Mouse (Mus musculus) liver, postnatal 0 days (tissue): ENCODE results near the gene Ttll11. TPM values are rescaled to one million over a fixed set of nuclear protein-coding genes. Genes with fewer than 3 reads are reported as not detected.

Experiments used
- ATAC-seq: fragments of 200-750 bp; cut with Nextera tagmentation; 2 replicates; pipeline ENCODE4 v1.8.0; 2017; ENCODE audit warnings: mild to moderate bottlenecking, moderate library complexity
- DNase-seq: peaks from one replicate; pipeline ENCODE4 v3.0.0-alpha.2; 2016
- H3K27ac ChIP-seq: fragments of 300-500 bp; sonication (generic); 2 replicates; pipeline ENCODE4 v1.5.1; 2014; ENCODE audit warnings: antibody characterized with exemption, moderate library complexity, mild to moderate bottlenecking, low read depth
- H3K27me3 ChIP-seq: fragments of 300-500 bp; sonication (generic); 2 replicates; pipeline ENCODE4 v1.6.1; 2014; ENCODE audit warnings: low read length, control low read depth, mixed read lengths; ENCODE audit not compliant: insufficient read depth
- H3K36me3 ChIP-seq: fragments of 300-500 bp; sonication (generic); replicated peaks from 2 replicates; pipeline ENCODE4 v1.6.1; 2014; ENCODE audit warnings: mild to moderate bottlenecking, control low read depth, low read length, moderate library complexity, mixed read lengths; ENCODE audit not compliant: insufficient read depth
- H3K4me1 ChIP-seq: fragments of 300-500 bp; sonication (generic); 2 replicates; pipeline ENCODE4 v1.6.1; 2014; ENCODE audit warnings: antibody characterized with exemption, mild to moderate bottlenecking, control low read depth; ENCODE audit not compliant: insufficient read depth
- H3K4me2 ChIP-seq: fragments of 300-500 bp; sonication (generic); 2 replicates; pipeline ENCODE4 v1.6.1; 2014; ENCODE audit warnings: low read depth, mild to moderate bottlenecking, low read length, moderate library complexity, mixed read lengths
- H3K4me3 ChIP-seq: fragments of 300-500 bp; sonication (generic); 2 replicates; pipeline ENCODE4 v1.5.1; 2014; ENCODE audit warnings: low read depth, low read length
- H3K9ac ChIP-seq: fragments of 300-500 bp; sonication (generic); replicated peaks from 2 replicates; pipeline ENCODE4 v1.6.1; 2014; ENCODE audit warnings: mild to moderate bottlenecking, moderate library complexity
- H3K9me3 ChIP-seq: fragments of 300-500 bp; sonication (generic); 2 replicates; pipeline ENCODE4 v1.6.1; 2016; ENCODE audit warnings: mild to moderate bottlenecking, control low read depth, low read length, mixed read lengths
- CTCF ChIP-seq: sonication (generic); IDR thresholded peaks from 2 replicates; pipeline ENCODE4 v1.5.1; 2016; ENCODE audit warnings: antibody characterized with exemption, low read depth
- EP300 ChIP-seq: IDR thresholded peaks from 2 replicates; pipeline ENCODE4 v1.6.1; 2016; ENCODE audit warnings: antibody characterized with exemption, low read depth, mild to moderate bottlenecking
- WGBS: fragments of 180-500 bp; shearing (Covaris S2); extraction: QIAGEN DNeasy Blood & Tissue Kit; methylation state at CpG from one replicate; pipeline ENCODE4 v1.1.7; 2014; ENCODE audit not compliant: insufficient replicate concordance; 5-methylcytosine and 5-hydroxymethylcytosine counted together
- polyA plus RNA-seq: library from polyadenylated mRNA; unstranded; fragments of >200 nt; fragmentation: Nextera tagmentation; extraction: Ambion mirVana; gene quantifications from 2 replicates; pipeline ENCODE4 v1.2.1, GENCODE M21; 2015

Ttll11 gene
- polyA plus RNA-seq, 1 experiment from 2014 or later: 1.1 TPM

DNA sequence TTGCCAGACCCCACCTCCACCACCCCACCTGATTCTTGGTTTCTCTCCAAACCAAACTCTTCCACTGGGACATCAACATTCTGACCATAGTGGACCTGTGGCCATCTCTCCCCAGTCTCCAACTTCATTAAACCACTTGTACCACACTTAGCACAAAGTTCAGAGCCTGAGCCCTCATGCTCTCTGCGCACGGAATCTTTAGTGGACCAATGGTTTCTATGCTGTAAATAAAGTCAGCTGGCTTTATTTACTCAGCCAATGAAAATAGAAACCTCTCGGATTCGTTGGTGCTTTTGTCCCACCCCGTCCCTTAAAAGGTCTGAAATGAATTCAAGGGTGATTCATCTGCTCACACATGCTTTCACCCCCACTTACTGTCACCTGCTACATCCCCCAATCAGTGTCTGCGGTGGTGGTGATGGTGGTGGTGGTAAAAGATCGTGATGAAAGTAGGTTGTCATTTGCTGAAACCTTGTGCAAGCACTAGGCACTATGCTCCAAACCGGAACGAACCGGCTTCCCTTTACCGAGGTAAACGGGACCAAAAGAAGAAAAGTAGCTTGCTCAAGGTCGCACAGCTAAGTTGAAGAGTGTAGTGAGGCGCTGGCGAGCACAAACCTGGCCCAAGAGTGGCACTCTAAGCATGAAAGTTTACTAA is 1.3 kb downstream of the Ttll11 start:
- Histone ChIP-seq H3K9ac (peak overlapping the region; percentile 94), H3K4me1 (peaks cover 13% of the 10 kb centered on the region), H3K9me3 (no peaks in the 10 kb centered on the region), H3K27ac (peak overlapping the region; percentile 92), H3K27me3 (0 out of 2 replicates have a peak, but pooled peaks cover 2% of the 10 kb centered on the region), H3K4me2 (peak overlapping the region; percentile 98), H3K36me3 (0 out of 2 replicates have a peak, but pooled peaks cover 3% of the 10 kb centered on the region), H3K4me3 (peak overlapping the region; percentile 88)
- no peak for TF ChIP-seq EP300
- no peak for TF ChIP-seq CTCF
- peak; percentile 60 for DNase-seq
- peak; percentile 75 for ATAC-seq
- WGBS: 16% methylated on average over 15 of the region's 15 CpGs

DNA sequence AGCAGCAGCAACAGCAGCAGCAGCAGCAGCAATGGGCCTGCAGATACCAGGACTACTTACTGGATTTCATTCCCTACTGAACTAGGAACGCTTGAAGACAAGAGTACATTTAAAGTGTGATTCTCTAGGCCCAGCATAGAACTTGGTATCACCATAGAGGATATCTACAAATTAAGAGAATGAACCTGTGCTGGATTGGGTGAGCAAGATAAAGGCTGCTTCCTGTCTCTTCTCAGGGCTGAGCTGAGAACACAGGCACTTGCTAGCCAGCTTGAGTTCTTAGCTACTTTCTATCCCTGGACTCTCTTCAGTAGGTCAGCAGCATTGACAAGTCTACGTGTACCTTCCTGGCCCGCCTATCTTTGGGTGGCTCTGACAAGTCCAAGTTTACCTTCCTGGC is 2.0 kb downstream of the Ttll11 start:
- TF ChIP-seq EP300 (no peak), CTCF (no peak)
- WGBS: 60% methylated on average over 3 of the region's 3 CpGs
- peak overlapping the region; percentile 98 for H3K4me2 ChIP-seq
- 0 out of 2 replicates have a peak, but pooled peaks cover 2% of the 10 kb centered on the region for H3K27me3 ChIP-seq
- ATAC-seq (no peak), DNase-seq (no peak)
- no peak overlapping the region for H3K9ac ChIP-seq
- 0 out of 2 replicates have a peak, but pooled peaks cover 3% of the 10 kb centered on the region for H3K36me3 ChIP-seq
- H3K9me3 ChIP-seq: no peaks in the 10 kb centered on the region
- peaks cover 13% of the 10 kb centered on the region for H3K4me1 ChIP-seq
- peak overlapping the region; percentile 92 for H3K27ac ChIP-seq
- H3K4me3 ChIP-seq: peak overlapping the region; percentile 88

DNA sequence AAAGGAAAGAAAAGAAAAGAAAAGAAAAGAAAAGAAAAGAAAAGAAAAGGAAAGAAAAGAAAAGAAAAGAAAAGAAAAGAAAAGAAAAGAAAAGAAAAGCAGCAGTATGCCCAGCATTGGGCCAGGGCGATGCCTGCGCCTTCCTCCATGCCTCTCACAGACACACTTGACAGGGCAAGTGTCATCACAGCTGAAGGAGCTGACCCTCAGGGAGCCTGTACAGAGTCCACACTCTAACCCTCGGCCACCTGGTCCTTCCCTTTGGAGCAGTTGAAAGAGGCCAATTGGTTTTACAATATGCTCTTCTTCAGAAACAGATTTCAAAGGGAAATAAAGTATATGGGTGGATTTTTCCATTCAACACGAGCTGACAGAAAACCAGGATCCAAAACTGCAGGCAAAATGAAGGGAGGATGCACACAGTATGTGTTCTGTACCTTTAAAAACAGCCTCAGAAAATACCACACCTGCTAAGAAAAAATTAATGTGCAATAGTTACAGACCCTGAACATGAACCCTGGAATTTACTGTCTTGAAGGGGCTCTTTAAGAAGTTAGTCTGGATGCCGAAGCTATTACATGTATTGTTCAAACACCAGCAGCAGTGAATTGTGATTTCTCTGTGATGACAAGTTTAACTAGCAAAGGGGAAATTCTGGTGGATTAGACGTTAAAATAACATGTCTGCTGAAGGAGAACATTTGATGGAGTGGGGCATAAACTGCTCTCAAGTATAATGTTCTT is 7.3 kb downstream of the Ttll11 start:
- 64% methylated on average over 6 of the region's 6 CpGs for WGBS
- H3K27me3 ChIP-seq: no peaks in the 10 kb centered on the region
- peaks cover 2% of the 10 kb centered on the region for H3K4me1 ChIP-seq
- no peak overlapping the region for H3K4me2 ChIP-seq
- H3K9ac ChIP-seq: no peak overlapping the region
- H3K27ac ChIP-seq: no peak overlapping the region
- H3K4me3 ChIP-seq: no peak overlapping the region
- no peaks in the 10 kb centered on the region for H3K9me3 ChIP-seq
- DNase-seq (no peak), ATAC-seq (no peak)
- H3K36me3 ChIP-seq: 0 out of 2 replicates have a peak, but pooled peaks cover 3% of the 10 kb centered on the region
- no peak for TF ChIP-seq CTCF
- TF ChIP-seq EP300: no peak

DNA sequence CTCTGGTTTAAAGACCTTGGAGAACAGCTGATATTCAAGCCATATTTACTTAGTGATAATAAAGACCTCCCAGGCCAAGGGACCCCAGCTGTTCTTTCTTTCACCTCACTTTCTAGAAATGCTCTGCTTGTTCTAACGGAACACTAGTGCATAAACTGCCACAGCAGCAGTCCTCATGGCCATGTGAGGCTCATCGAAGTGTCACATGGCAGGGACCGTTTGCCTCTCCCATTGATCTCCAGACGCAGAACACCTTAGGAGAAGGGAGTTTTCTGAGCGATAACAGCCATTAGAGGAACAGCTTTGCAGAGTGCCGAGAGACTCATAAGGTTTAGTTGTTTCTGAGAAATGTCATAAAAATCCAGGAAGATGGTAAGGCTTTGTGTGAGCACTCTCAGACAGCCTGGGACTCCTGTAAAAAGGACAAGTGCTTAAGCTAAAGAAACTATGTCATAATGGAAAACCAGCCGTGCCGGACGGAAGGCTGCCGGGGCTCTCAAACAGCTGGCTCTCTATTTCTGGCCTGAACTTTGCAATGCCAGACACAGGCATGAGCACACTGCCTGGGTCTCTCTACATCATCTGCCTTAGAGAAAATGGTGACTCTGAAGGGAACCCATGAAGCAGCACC is 13.7 kb downstream of the Ttll11 start:
- H3K27ac ChIP-seq: no peak overlapping the region
- no peak for TF ChIP-seq CTCF

DNA sequence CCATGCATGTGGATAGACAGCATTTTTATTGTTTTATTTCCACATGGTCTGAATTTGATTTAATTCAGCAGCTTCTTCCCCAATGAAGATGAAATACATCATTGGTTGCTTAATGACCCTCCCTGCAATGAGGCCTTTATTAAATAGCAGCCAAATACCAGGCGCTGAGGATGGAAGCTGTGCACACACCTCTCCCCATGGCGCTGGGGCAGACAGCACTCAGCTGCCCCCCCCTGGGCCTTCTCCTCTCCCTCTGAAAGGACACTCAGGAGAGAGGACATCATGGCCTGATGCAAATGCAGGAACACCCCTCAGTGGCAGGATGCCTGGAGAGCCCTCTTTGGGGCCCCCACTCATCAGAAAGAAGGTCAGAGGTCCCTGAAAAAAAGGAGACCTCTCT is 16.4 kb downstream of the Ttll11 start:
- WGBS: 64% methylated on average over 2 of the region's 2 CpGs
- DNase-seq (no peak), ATAC-seq (no peak)
- no peaks in the 10 kb centered on the region for H3K27me3 ChIP-seq
- H3K36me3 ChIP-seq: no peaks in the 10 kb centered on the region
- H3K4me3 ChIP-seq: no peak overlapping the region
- TF ChIP-seq CTCF (no peak), EP300 (no peak)
- H3K27ac ChIP-seq: no peak overlapping the region
- H3K4me2 ChIP-seq: no peak overlapping the region
- H3K9ac ChIP-seq: no peak overlapping the region
- H3K9me3 ChIP-seq: no peaks in the 10 kb centered on the region
- H3K4me1 ChIP-seq: no peaks in the 10 kb centered on the region

More for the DNA sequence above, 13.7 kb downstream of the Ttll11 start:
- no peaks in the 10 kb centered on the region for H3K9me3 ChIP-seq
- H3K4me3 ChIP-seq: no peak overlapping the region
- ATAC-seq: no peak
- no peak for DNase-seq
- WGBS: 78% methylated on average over 10 of the region's 10 CpGs
- H3K27me3 ChIP-seq: no peaks in the 10 kb centered on the region
- H3K9ac ChIP-seq: no peak overlapping the region
- H3K36me3 ChIP-seq: no peaks in the 10 kb centered on the region
- H3K4me2 ChIP-seq: no peak overlapping the region
- no peaks in the 10 kb centered on the region for H3K4me1 ChIP-seq

DNA sequence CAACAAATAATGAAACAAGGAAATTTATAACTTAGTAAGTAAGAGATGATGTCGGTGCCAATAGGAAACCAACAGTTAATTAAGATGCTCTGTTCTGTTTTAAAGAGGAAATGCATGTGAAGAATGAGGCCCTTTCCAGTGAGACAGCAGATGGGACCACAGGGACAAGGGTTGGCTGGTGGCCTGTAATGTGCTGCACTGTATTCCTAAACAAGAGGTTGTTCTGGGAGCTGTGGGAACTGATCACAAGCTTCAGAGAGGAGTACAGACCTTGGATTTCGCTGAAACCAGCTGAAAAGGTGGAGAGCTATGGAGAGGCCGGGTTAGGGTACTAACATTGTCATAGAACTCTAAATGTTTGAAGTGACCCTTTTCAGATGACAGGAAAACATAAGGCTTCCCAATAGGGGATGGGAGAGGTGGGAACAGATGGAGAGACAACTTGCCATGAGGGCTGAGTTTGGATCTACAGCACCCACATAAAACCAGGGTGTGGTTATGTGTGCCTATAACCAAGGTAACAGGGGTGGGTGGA is 18.1 kb downstream of the Ttll11 start:
- H3K9ac ChIP-seq: no peak overlapping the region
- ATAC-seq (no peak), DNase-seq (no peak)
- H3K27me3 ChIP-seq: no peaks in the 10 kb centered on the region
- no peaks in the 10 kb centered on the region for H3K9me3 ChIP-seq
- no peak for TF ChIP-seq CTCF
- TF ChIP-seq EP300: no peak
- no peaks in the 10 kb centered on the region for H3K36me3 ChIP-seq
- no peak overlapping the region for H3K4me2 ChIP-seq
- H3K4me3 ChIP-seq: no peak overlapping the region
- 68% methylated on average over 3 of the region's 3 CpGs for WGBS
- H3K27ac ChIP-seq: no peak overlapping the region
- H3K4me1 ChIP-seq: no peaks in the 10 kb centered on the region
